Mouse (Mus musculus): ENCODE measurements around the gene Vamp8. TPM values are rescaled to one million over a fixed set of nuclear protein-coding genes. Genes with fewer than 3 reads are reported as not detected.

Gene Vamp8
- polyA plus RNA-seq, 1 experiment = 435 TPM

DNA sequence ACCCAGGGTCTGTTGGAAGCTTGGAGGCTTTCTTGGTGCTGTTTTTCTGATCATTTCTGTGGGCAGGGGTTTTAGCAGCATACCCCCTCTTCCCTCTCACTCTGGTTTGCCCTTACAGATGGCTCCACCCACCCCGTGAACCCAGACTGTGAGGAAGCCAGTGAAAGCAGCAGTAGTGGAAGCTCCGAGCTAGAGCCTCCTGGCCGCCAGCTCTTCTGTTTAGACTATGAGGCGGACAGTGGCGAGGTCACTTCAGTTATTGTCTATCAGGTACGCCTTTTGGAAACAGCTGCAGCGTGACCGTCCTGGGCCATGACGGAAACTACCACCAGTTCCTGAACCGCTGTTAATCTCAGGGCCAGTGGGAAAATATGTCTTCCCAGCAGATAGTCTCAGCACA is 42.1 kb downstream of the Vamp8 start:
- peaks cover 16% of the 10 kb centered on the region for H3K4me1 ChIP-seq (ENCODE audit: control insufficient read depth, insufficient read depth, low read length)
- 51% methylated on average over 10 of the region's 10 CpGs for WGBS
- no peak for TF ChIP-seq POLR2A (IDR thresholded peaks at IDR 0.05; ENCODE audit: borderline replicate concordance, extremely low read depth, low read depth, low read length)
- no peak for TF ChIP-seq CTCF (IDR thresholded peaks at IDR 0.05; ENCODE audit: insufficient read depth, low read length)
- no peak for DNase-seq
- no peak overlapping the region for H3K4me3 ChIP-seq (replicated peaks; ENCODE audit: extremely low read depth, low read depth, low read length)

- peaks cover 14% of the 10 kb centered on the region for H3K4me1 ChIP-seq (ENCODE audit: control insufficient read depth, insufficient read depth, low read length)
- TF ChIP-seq POLR2A (IDR thresholded peaks at IDR 0.05; ENCODE audit: borderline replicate concordance, extremely low read depth, low read depth, low read length) (peak; percentile 71; the same call in 1 of the 2 replicates), CTCF (IDR thresholded peaks at IDR 0.05; ENCODE audit: insufficient read depth, low read length) (no peak)
- H3K4me3 ChIP-seq (replicated peaks; ENCODE audit: extremely low read depth, low read depth, low read length) = peak within 1 kb of the TSS; percentile 83
- peak; percentile 78 for DNase-seq
- WGBS = under 1% methylated on average over 72 of the region's 72 CpGs
Measured at GRCm38 (mm10) chr6:72347166-72347941, 43.1 kb downstream of the Vamp8 start, which contains the start of gene 0610030E20Rik. TSS of gene 0610030E20Rik (plus strand) at chr6:72347317.

DNA sequence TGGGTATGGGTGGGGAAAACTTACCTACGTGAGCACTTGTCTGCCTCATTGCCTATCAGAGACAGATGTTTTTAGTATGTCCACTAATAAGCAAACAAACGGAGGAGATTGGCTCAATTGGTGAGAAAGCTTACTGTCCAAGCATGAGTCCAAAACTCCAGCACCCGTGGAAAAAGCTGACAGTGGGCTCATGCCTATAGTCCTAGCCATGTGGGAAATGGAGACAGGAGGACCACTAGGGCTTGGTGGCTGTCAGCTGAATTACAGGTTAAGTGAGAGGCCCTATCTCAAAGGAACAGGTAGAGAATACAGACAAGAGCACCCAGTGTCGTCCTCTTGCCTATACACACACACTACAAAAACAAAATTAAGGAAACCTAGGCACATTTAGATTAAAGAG is 44.2 kb downstream of the Vamp8 start:
- TF ChIP-seq POLR2A (IDR thresholded peaks at IDR 0.05; ENCODE audit: borderline replicate concordance, extremely low read depth, low read depth, low read length) = no peak
- TF ChIP-seq CTCF (IDR thresholded peaks at IDR 0.05; ENCODE audit: insufficient read depth, low read length) = no peak
- peaks cover 14% of the 10 kb centered on the region for H3K4me1 ChIP-seq (ENCODE audit: control insufficient read depth, insufficient read depth, low read length)
- 87% methylated on average over 4 of the region's 4 CpGs for WGBS
- no peak for DNase-seq
- no peak overlapping the region for H3K4me3 ChIP-seq (replicated peaks; ENCODE audit: extremely low read depth, low read depth, low read length)

DNA sequence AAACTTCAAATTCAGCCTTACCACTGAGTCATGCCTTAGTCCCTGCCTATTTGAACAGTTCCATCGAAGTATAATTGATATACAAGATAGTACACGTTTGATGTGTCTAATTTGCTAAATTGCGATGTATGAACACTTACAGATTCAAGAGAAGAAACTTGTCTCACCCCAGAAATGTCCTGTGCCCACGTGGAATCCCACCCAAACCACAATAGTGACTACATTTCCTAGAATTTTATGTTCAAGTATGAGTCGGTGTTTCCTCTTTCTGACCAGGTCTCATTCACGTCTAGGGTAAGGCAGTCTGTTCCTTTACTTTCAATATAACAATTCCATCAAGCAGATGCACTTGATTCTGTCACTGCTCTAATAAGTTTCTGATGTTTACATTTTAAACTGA is 44.9 kb downstream of the Vamp8 start:
- Histone ChIP-seq H3K4me1 (ENCODE audit: control insufficient read depth, insufficient read depth, low read length) (peaks cover 14% of the 10 kb centered on the region), H3K4me3 (replicated peaks; ENCODE audit: extremely low read depth, low read depth, low read length) (no peak overlapping the region)
- TF ChIP-seq CTCF (IDR thresholded peaks at IDR 0.05; ENCODE audit: insufficient read depth, low read length) = no peak
- no peak for TF ChIP-seq POLR2A (IDR thresholded peaks at IDR 0.05; ENCODE audit: borderline replicate concordance, extremely low read depth, low read depth, low read length)
- 30% methylated on average over 6 of the region's 6 CpGs for WGBS
- DNase-seq = no peak

DNA sequence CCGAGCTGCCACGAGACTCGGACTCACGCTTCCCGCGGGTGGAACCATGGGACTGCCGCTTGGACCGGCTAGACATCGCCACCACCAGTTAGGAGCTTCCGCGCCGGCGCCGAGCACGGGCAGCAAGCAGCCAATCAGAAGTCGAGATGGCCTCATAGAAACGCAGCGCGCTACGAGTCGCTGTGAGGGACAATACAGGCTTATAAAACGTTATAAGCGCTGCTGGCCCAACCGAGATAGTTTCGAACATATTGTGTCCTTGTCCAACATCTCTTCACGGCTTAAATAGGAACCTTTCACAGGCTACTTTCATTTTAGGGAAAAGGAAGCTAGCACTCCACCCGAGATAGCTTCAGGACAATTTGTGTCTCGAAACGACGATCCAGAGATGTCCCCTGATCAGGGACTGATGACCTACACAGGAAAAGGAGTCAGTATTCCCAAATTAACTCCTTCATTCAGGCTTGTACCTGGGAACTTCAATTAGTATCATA is 45.4 kb downstream of the Vamp8 start, which contains the start of gene Usp39:
Gene Usp39 (minus strand): TSS at position 111 of the 494 bp plus-strand sequence.
- TF ChIP-seq POLR2A (IDR thresholded peaks at IDR 0.05; ENCODE audit: borderline replicate concordance, extremely low read depth, low read depth, low read length) (peak; percentile 81), CTCF (IDR thresholded peaks at IDR 0.05; ENCODE audit: insufficient read depth, low read length) (no peak)
- peak; percentile 92 for DNase-seq
- under 1% methylated on average over 30 of the region's 30 CpGs for WGBS
- Histone ChIP-seq H3K4me1 (ENCODE audit: control insufficient read depth, insufficient read depth, low read length) (peaks cover 14% of the 10 kb centered on the region), H3K4me3 (replicated peaks; ENCODE audit: extremely low read depth, low read depth, low read length) (peak within 1 kb of the TSS; percentile 68)

DNA sequence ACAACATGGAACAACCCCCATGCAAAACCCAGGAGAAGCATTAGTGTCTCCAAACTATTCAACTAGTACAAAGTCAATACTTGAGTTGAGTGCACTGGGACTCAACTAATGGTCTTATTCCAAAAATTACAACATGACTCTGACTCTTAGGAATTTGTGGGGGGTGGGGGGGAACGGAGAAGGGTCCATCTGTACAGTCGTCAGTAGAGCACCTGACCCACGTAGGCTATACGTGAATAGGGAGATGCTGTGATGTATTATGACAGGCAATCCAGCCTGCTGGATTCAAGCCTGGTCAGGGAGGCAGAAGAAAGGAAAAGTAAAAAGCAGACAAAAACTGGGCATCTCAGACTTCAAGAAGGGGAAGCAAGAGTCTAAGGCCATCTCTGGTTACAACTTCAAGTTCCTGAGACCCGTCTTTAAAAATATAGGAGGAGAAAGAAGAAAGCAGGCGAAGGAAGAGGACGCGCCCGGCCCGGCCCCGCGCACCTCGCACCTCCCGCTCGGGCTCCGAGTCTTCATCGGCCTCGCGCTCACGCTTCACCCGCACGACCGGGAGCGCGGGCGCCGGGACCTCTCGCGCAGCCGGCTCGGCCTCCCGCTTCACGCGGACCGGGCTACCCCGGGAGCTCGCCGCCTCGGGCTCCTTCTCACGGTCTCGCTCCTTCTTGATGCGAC is 46.0 kb downstream of the Vamp8 start:
- Histone ChIP-seq H3K4me1 (ENCODE audit: control insufficient read depth, insufficient read depth, low read length) (peaks cover 14% of the 10 kb centered on the region), H3K4me3 (replicated peaks; ENCODE audit: extremely low read depth, low read depth, low read length) (peak overlapping the region; percentile 68)
- WGBS = under 1% methylated on average over 42 of the region's 42 CpGs
- no peak for DNase-seq
- TF ChIP-seq CTCF (IDR thresholded peaks at IDR 0.05; ENCODE audit: insufficient read depth, low read length) = no peak
- TF ChIP-seq POLR2A (IDR thresholded peaks at IDR 0.05; ENCODE audit: borderline replicate concordance, extremely low read depth, low read depth, low read length) = no peak

GRCm38 (mm10) chr6:72340481-72340880 is 50.0 kb downstream of the Vamp8 start:
- TF ChIP-seq CTCF (IDR thresholded peaks at IDR 0.05; ENCODE audit: insufficient read depth, low read length) (no peak), POLR2A (IDR thresholded peaks at IDR 0.05; ENCODE audit: borderline replicate concordance, extremely low read depth, low read depth, low read length) (no peak)
- Histone ChIP-seq H3K4me1 (ENCODE audit: control insufficient read depth, insufficient read depth, low read length) (no peaks in the 10 kb centered on the region; the same call in 1 of the 2 replicates), H3K4me3 (replicated peaks; ENCODE audit: extremely low read depth, low read depth, low read length) (no peak overlapping the region)
- no peak for DNase-seq
- whole genome bisulfite sequencing = 50% methylated on average over 2 of the region's 2 CpGs

Other genes with a start within 250 kb of the Vamp8 start
- 26.4 and 26.7 TPM in 2 replicates for gene Atoh8, start 155.1 kb downstream of the Vamp8 start, polyA plus RNA-seq (2012; rRNA removed)
- 5,575 and 7,301 TPM in 2 replicates for gene Sftpb, start 86.1 kb downstream of the Vamp8 start, polyA plus RNA-seq (2012; rRNA removed)
- 20.0 and 21.8 TPM in 2 replicates for gene Usp39, start 45.5 kb downstream of the Vamp8 start, polyA plus RNA-seq (2012; rRNA removed)
- gene 0610030E20Rik, start 43.4 kb downstream of the Vamp8 start, polyA plus RNA-seq (2012; rRNA removed) = 19.3 and 21.3 TPM in 2 replicates
- gene Tmem150a, start 35.3 kb downstream of the Vamp8 start, polyA plus RNA-seq (2012; rRNA removed) = 60.7 and 71.8 TPM in 2 replicates
- 96.8 and 123 TPM in 2 replicates for gene Rnf181, start 23.7 kb downstream of the Vamp8 start, polyA plus RNA-seq (2012; rRNA removed)
- 74.6 and 91.7 TPM in 2 replicates for gene Vamp5, start 10.2 kb downstream of the Vamp8 start, polyA plus RNA-seq (2012; rRNA removed)
- gene Ggcx, start 23.6 kb upstream of the Vamp8 start, polyA plus RNA-seq (2012; rRNA removed) = 43.4 and 46.2 TPM in 2 replicates
- gene Mat2a, start 48.9 kb upstream of the Vamp8 start, polyA plus RNA-seq (2012; rRNA removed) = 90.3 and 94.6 TPM in 2 replicates
- gene Sh2d6, start 131.0 kb upstream of the Vamp8 start, polyA plus RNA-seq (2012; rRNA removed) = 0.19 and 0.32 TPM in 2 replicates
- 67.6 and 67.8 TPM in 2 replicates for gene Capg, start 153.7 kb upstream of the Vamp8 start, polyA plus RNA-seq (2012; rRNA removed)
- 17.6 and 24.2 TPM in 2 replicates for gene Elmod3, start 207.7 kb upstream of the Vamp8 start, polyA plus RNA-seq (2012; rRNA removed)
- gene Retsat, start 207.8 kb upstream of the Vamp8 start, polyA plus RNA-seq (2012; rRNA removed) = 27.7 and 38.8 TPM in 2 replicates
- gene Tgoln1, start 226.3 kb upstream of the Vamp8 start, polyA plus RNA-seq (2012; rRNA removed) = 60.0 and 72.4 TPM in 2 replicates

Data from lung, adult 2 months (tissue).